Mouse (Mus musculus): Measurements from ENCODE around the gene Lrwd1.

DNA sequence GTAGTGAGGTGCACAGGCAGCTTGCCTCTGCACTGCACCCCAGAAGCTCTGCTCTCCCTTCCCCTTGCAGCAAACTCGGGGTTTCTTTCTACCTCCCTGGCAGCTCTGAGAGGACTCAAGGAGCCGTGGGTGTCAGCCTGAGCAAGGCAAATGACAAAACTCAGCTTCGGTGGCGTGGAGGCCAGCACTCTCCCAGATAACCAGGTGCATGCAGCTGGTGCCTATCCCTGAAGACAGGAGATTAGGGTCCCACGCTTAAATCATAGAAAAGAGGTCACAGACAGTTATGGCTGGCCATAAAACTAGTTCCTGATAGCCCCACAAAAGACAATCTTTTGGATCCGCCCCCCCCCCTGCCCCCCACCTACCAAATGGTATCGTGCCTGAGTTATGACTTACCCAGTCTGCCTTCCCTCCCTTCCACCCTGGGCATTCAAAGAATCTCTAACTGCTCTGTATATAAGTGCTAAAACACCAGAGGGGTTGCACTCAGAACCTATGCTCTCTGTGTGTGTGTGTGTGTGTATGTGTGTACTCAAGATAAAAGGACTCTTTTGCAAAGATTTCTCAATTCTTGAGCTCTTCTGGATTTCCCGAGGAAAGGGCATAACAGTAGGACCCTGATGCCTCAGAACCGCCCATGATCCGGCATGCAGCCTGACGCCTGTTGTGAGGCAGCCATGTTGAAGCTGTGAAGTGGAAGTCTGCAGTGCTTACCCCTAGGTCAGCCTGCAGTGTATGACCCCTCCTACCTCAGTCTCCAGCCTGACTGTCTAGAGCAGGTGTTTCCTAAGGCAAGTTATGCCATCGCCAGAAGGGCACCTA is 8.9 kb upstream of the Lrwd1 start:
- TF ChIP-seq CTCF (IDR thresholded peaks at IDR 0.05; ENCODE audit: low read depth, low read length) (no peak), POLR2A (IDR thresholded peaks at IDR 0.05; ENCODE audit: extremely low read depth, insufficient read depth, low read length) (no peak)

Data from liver, adult 2 months (tissue).